Mouse (Mus musculus) C2C12 (cell line): ENCODE data around the gene Bloc1s1.

Experiments used
- CEBPB ChIP-seq: IDR thresholded peaks from one replicate; pipeline ENCODE4 v1.6.1; 2011; ENCODE audit warnings: low read depth, mild to moderate bottlenecking, control low read depth, moderate library complexity
- CTCF ChIP-seq: IDR thresholded peaks from one replicate; pipeline ENCODE4 v1.5.1; 2011; ENCODE audit not compliant: control insufficient read depth, insufficient read depth, insufficient read length
- MAX ChIP-seq: IDR thresholded peaks from one replicate; pipeline ENCODE4 v1.6.1; 2011; ENCODE audit warnings: mild to moderate bottlenecking, control low read depth
- MYOG ChIP-seq: IDR thresholded peaks from one replicate; pipeline ENCODE4 v1.6.1; 2011; ENCODE audit not compliant: control insufficient read depth, insufficient read length; ENCODE audit errors: extremely low read depth

- TF ChIP-seq MAX = no peak
- TF ChIP-seq CTCF = no peak
- TF ChIP-seq CEBPB = no peak
- TF ChIP-seq MYOG = no peak
These were observed 9.7 kb upstream of the Bloc1s1 start, which contains the start of gene Itga7 for GRCm38 (mm10) chr10:128933574-128933973.
